Mouse (Mus musculus): ENCODE measurements around the gene Ctbp1.

GRCm38 (mm10) chr5:33203171-33203565 lies 71.6 kb downstream of the Ctbp1 start:
- no peak for TF ChIP-seq CTCF (IDR thresholded peaks at IDR 0.05 in 2 of 3, conservative IDR thresholded peaks at IDR 0.05 in 1 of 3; ENCODE audit: control insufficient read depth in 1 of 3, insufficient read depth in 1 of 3, low read depth in 2 of 3, low read length in 3 of 3, poor library complexity in 1 of 3, severe bottlenecking in 1 of 3)
- TF ChIP-seq MAZ (IDR thresholded peaks at IDR 0.05; ENCODE audit: low read depth, low read length): no peak
- no peak for TF ChIP-seq MAFK (IDR thresholded peaks at IDR 0.05; ENCODE audit: borderline replicate concordance, low read depth, low read length)
- no peak for TF ChIP-seq POLR2A (IDR thresholded peaks at IDR 0.05; ENCODE audit: control insufficient read depth in 1 of 2, insufficient read depth in 1 of 2, low read depth in 1 of 2, low read length in 2 of 2, poor library complexity in 1 of 2)
- TF ChIP-seq USF2 (IDR thresholded peaks at IDR 0.05; ENCODE audit: borderline replicate concordance in 1 of 2, insufficient read depth in 1 of 2, low read depth in 1 of 2, low read length in 2 of 2): no peak
- TF ChIP-seq USF1 (IDR thresholded peaks at IDR 0.05; ENCODE audit: low read depth, low read length): no peak
- no peak for TF ChIP-seq RCOR1 (IDR thresholded peaks at IDR 0.05; ENCODE audit: low read depth, low read length)
- no peak for TF ChIP-seq ZMIZ1 (IDR thresholded peaks at IDR 0.05; ENCODE audit: low read depth, low read length)
- TF ChIP-seq NELFE (IDR thresholded peaks at IDR 0.05; ENCODE audit: low read depth, low read length): no peak

All from MEL (cell line).